Mouse (Mus musculus) testis, postnatal 10 days (tissue): ENCODE results near the gene Gfm2.

Source experiments
- DNase-seq: peaks from one replicate; pipeline ENCODE4 v3.0.0; 2021; ENCODE audit warnings: low spot score

Gene Gfm2

DNA sequence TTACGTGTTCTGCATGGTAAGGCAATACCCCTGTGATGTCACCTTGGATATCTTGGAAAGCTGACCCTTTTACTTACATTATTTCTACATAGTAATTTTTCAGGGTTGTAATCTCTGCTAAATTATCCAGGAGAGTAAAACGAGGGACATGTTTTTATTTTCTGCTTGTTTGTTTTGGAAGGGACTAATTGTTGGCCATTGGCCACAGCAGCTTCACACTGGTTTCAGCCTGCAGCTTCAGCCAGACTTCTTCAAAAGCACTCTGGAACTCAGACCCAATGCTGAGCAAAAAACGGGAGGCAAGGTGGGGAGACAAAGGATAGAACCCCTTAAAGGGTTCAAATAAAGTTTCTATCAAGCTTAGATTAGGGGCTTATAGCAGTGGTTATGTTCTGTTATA, 92.4 kb downstream of the Gfm2 start:
- DNase-seq, result no peak
